Mouse (Mus musculus) left cerebral cortex, postnatal 4 days (tissue): Measurements from ENCODE around the gene Endog. TPM values are rescaled to one million over a fixed set of nuclear protein-coding genes. Genes with fewer than 3 reads are reported as not detected.
A peak's percentile ranks its signal among the peaks of the same experiment; 100 is the strongest.
"Not testable (repeated sequence)": the region's sequence is repeated elsewhere in the genome, so short reads cannot be mapped to it uniquely, and the experiment has no call there.

Experiments used
- DNase-seq: peaks from one replicate; pipeline ENCODE4 v3.0.0-alpha.2; 2022
- intact Hi-C: fragments of 180-260 bp; cut with DNase I; formaldehyde crosslinking; loops from one replicate; pipeline ENCODE4 v1.15.1; 2025
- total RNA-seq, 2 experiments: library from RNA; stranded (reverse); gene quantifications; 2 replicates each; pipeline ENCODE4 v1.2.3; 2021

Gene Endog
- 10 to 100 TPM; 13.3 to 15.8 TPM for total RNA-seq

DNA sequence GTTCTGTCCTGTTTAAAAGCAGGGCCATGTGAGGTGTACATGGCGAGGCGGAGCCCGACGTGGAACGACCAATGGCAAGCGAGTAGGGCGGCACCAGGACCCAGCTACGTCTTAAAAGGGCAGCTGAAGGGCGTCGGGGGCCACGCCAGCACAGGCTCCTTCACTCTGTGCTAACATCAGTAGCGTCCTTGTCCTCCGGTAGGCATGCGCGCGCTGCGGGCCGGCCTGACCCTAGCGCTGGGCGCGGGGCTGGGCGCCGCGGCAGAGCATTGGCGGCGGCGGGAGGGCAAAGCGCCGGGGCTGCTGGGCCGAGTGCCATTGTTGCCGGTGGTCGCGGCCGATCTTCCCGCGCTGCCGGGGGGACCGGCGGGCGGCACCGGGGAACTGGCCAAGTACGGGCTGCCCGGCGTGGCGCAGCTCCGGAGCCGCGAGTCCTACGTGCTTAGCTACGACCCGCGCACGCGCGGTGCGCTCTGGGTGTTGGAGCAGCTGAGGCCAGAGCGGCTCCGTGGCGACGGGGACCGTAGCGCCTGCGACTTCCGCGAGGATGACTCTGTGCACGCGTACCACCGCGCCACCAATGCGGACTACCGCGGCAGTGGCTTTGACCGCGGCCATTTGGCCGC, at the start of gene Endog:
Gene Endog, plus strand, starts transcription at position 123 of the 626 bp plus-strand sequence.
- DNase-seq: peak; percentile 87
- intact Hi-C loops: no loop called here

DNA sequence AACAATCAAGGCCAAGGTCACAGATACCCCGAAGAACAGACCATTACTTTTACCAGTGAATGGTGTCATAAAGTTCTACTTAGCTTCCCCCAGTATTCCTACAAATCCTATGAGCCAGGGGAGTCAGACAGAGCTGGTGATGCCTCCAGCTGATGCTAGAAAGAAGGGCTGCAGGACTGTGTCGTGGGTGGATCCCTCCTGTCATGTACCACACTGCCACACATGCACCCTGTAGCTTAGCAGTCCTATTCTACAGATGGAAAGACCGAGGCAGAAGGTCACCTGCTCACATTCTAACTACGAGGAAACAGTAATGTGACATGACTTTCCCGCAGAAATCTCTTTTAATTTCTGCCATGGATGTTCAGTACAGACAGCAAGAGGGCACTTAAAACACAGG, 48.5 kb upstream of the Endog start:
- intact Hi-C loops: no loop called here
- DNase-seq: no peak

- intact Hi-C loops: no loop called here
- peak; percentile 19 for DNase-seq
Measured at GRCm38 (mm10) chr2:30123729-30124471, 47.4 kb upstream of the Endog start.

DNA sequence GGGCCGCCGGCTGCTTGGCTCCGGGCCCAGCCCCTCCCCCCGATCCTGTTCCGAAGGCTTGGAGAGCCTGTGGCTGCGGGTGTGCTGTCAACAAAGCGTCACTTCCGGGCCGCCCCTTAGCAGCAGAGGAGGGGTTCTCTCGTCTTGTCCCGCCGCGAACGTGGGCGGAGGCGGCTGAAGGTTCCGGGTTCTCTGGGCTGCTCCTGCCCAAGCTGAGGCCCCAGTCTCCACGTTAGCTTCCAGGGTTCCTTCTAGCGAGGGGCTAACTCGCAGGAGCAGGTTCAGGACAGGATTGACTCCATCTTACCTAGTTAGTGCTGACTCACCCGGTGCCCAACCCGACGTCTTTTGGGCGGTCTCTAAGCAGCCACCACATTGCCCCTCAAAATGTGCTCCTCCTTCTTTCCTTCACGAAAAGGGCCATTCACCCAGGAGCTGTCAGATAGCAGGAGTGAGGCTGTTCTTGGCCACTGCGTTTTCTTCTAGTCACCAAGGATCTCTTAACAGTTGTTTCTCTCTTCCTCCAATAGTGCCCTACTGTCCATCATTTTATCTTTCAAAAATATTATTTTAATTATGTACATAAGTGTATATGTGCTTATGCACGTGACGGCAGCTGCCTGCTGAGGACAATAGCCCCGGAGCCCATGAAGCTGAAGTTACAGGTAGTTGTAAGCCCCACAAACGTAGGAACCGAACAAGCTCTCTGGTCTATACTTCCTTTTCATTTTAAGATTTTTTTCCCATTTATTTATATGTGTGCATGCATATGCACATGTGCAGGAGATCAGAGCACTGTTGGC, 46.6 kb upstream of the Endog start, which contains the start of gene Zer1:
Gene Zer1, minus strand, starts transcription at position 114 of the 803 bp plus-strand sequence.
- DNase-seq: peak; percentile 96
- intact Hi-C loops: no loop called here

- no peak for DNase-seq
- intact Hi-C loops: no loop called here
Measured at GRCm38 (mm10) chr2:30128789-30129188, 42.5 kb upstream of the Endog start.

DNA sequence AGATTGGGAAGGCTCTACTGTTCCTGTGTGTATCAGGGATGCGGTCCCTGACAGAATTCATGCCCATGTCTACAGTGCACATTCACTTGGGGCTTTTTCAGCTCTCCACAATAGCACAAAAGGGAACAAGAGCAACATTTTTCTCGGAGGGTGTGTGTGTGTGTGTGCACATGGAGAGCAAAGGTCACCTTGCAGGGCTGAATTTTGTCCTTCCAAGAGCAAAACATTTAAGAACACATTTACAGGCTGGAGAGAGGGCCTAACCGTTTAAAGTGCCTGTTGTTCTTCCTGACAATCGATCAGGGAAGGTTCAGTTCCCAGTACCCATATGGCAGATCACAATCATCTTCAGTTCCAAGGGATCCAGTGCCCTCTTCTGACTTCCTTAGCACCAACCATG, 41.1 kb upstream of the Endog start:
- intact Hi-C loops: no loop called here
- DNase-seq: no peak

- intact Hi-C loops, DNase-seq: not testable (repeated sequence)
Measured at GRCm38 (mm10) chr2:30131240-30131639, 40.1 kb upstream of the Endog start.

DNA sequence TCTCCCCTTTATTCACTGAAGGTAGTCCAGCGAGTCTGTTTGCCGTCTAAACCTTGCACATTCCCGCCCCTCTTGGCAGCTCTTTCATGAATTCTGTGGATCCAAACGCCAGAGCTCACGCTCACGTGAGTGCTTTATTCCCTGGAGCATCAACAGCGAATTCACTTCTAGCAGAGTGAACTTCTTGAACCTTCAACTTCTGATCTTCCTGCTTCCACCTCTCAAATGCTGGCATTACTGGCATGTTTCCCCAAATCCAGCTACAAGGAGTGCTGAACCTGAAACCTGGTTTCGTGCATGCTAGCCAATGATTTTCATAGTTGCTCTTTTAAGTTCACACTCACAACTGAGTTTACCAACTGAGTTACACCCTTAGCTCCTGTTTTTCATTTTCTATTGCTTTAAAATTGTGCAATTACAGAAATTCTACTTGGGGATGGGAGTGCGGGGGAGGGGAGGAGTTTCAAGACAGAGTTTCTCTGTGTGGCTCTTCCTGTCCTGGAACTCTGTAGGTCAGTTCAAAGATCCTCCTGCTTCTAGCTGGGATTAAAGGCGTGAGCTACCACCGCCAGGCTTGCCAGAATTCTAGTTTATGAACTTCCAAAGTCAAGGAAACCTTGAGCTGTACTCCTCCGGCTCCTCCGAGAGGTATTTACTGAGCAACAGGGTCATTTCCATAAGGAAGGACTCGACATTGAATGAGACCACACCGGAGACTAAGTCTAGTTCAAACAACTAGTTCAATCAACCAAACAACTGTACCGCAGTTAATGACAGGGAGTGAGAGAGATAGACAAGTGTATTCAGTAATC, 38.3 kb upstream of the Endog start:
- DNase-seq: no peak
- intact Hi-C loops: no loop called here

DNA sequence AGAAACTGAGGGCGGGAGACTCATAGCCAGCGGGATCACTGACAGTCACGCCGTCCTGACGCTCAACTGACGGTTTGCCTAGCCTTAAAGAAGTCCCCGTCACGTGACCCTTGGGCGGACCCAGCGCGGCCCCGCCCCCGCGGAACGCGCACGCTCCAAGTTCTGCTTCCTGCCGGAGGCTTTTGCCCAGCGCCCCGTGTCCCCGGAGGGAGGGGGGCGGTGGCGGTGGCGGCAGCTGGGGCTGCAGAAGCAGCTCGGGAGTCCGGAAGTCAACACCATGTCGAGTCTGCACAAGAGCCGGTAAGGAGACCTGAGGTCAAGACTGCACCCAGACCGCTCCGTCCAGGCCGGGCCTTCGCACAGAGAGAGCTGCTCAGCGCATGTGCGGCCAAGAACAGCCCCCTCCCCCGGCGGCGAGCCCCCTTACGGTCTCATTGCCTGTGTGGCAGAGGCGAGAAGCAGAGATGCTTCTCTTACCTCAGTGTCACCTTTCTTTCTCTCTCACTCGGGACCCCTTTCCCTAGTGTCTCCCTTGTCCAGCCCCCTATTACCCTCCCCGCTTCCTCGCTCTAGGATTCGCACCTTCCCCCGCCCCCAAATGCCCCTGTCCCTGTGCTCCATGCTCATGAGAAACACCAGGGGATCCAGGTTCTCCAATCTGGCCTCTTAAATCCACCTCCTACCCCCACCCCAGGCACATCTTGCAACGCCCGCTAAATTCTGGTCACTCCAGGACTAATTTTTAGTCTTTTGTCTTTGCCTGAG, 37.5 kb upstream of the Endog start, which contains the start of gene Tbc1d13:
Gene Tbc1d13, plus strand, starts transcription at position 134 of the 765 bp plus-strand sequence.
- intact Hi-C loops: no loop called here
- DNase-seq: peak; percentile 96

- intact Hi-C loops: no loop called here
- DNase-seq: no peak
Measured at GRCm38 (mm10) chr2:30134378-30134711, 36.9 kb upstream of the Endog start.

DNA sequence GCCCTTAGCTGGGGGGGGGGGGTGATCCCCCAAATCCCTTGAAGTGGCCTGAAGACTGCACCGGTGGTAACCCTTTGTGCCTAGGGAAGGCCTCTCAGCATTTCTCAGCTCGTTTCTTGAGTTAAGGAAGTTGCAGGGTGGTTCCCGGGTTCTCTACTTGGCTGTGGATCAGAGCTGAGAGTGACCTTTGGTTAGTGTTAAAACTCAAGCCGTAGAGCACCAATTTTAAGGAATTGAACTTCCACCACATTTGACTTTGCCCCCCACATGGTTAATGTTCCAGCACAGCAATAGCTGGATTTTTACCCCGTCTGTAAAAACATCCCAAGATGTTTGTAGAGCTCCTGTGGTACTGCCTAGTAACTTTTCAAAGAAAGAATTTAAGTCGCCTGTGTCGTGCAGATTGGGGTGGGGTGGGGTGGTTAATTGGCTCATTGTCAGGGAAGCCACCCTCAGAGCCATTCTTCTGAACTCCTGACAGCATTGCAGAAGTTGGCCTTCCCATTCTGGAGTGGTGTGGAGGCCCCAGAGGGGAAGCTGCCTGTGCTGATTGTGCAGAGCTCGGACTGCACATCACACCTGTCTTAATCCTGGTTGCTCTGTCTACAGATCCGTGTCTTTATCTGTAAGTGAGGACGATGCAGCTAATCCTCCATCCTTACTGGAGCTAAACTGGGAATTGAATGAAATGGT, 36.2 kb upstream of the Endog start:
- DNase-seq: no peak
- intact Hi-C loops: no loop called here

DNA sequence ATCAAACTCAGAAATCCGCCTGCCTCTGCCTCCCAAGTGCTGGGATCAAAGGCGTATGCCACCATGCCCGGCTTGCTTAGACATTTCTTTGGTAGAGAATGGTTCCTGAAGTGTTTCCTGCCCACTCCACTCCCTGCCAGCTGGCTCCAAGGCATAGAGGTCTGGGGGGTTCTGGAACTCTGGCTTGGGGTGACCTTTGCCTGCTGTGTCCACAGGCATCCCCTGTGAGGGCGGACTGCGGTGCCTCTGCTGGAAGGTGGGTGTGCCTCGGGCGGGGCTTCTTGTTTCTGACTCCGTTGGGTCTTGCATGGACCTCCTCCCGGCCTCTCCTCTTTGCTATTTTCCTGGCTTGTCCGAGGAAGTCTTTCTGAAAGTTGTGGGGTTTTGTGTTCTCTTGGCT, 34.8 kb upstream of the Endog start:
- DNase-seq: no peak
- intact Hi-C loops: no loop called here

GRCm38 (mm10) chr2:30140021-30140420, 31.3 kb upstream of the Endog start:
- DNase-seq, intact Hi-C loops: not testable (repeated sequence)

GRCm38 (mm10) chr2:30144436-30144835, 26.9 kb upstream of the Endog start:
- intact Hi-C loops: no loop called here

DNA sequence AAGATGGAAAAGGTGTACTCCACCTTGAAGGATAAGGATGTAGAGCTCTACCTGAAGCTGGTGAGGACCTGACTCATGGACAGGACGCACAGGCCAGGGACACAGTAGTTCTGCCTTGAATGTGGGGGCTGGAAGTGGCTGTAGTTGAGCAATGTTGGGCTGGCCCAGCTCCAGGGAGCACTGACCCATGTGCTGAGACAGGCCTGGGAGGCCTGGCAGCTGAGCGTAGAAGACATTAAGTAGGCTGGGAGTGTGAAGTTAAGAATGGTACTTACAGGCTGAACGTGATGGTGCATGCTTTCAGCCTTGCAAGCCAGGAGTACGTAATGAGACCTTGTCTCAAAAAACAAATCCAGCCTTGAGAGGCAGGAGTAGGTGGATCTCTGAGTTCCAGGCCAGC, 23.8 kb upstream of the Endog start:
- DNase-seq: no peak
- intact Hi-C loops: no loop called here

More at GRCm38 (mm10) chr2:30144436-30144835, 26.9 kb upstream of the Endog start:
- no peak for DNase-seq

DNA sequence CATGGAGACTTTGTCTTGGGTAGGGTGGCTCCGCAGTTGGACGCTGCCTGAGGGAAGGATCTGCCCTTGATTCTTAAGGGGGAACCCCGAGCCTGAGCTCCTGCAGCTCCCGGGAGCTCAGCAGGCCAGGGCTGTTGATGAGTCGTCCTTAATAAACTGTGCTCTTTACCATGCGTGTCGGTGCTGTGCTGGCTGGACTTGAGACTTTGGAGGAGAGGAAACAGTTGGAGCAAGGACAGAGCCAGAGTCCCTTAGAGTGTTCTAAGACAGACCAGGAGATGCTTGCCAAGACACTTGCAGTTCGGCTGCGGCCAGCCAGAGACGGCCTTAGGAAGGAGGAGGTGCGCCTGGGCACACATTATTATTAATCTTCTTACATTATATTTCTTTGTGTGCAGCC, 19.5 kb upstream of the Endog start:
- intact Hi-C loops: no loop called here

DNA sequence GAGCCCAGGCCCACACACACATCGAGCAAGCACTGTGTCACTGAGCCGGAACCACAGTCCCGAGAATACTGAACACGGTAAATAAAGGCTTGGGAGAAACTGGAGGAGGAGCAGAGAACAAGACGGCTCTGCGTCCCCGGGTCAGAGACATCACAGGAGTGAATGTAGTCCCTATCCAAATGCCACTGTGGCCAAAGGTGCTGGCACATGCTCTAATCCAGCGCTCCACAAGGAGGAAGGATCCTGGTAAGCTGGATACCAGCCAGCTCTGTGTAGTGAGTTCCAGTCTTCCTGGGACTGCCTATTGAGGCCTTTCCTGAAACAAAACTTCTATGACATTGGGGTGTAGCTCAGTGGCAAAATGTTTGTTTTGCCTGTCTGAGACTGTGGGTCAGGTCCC, 18.7 kb upstream of the Endog start:
- no peak for DNase-seq
- intact Hi-C loops: no loop called here

More for the DNA sequence above, 19.5 kb upstream of the Endog start:
- no peak for DNase-seq

DNA sequence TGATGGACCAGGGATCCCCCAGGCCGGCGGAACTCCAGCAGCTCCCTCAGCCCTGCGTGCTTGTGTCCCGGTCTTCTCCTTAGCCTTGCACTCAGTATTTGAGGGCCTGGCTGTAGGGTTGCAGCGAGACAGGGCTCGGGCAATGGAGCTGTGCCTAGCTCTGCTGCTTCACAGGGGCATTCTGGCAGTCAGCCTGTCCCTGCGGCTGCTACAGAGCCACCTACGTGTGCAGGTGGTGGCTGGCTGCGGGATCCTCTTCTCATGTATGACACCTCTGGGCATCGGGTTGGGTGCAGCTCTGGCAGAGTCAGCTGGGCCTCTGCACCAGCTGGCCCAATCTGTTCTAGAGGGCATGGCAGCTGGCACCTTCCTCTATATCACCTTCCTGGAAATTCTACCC, 11.4 kb upstream of the Endog start:
- intact Hi-C loops, DNase-seq: not testable (repeated sequence)

- no peak for DNase-seq
- intact Hi-C loops: no loop called here
Measured at GRCm38 (mm10) chr2:30161809-30162208, 9.5 kb upstream of the Endog start.
